Mouse (Mus musculus): ENCODE results near the gene Wdr25.

GRCm38 (mm10) chr12:109022966-109023365, 129.5 kb downstream of the Wdr25 start:
- TF ChIP-seq CTCF (IDR thresholded peaks at IDR 0.05 in 2 of 3, conservative IDR thresholded peaks at IDR 0.05 in 1 of 3; ENCODE audit: control insufficient read depth in 1 of 3, insufficient read depth in 1 of 3, low read depth in 2 of 3, low read length in 3 of 3, poor library complexity in 1 of 3, severe bottlenecking in 1 of 3) (no peak), MYB (IDR thresholded peaks at IDR 0.05; ENCODE audit: low read depth, low read length) (no peak), USF1 (IDR thresholded peaks at IDR 0.05; ENCODE audit: low read depth, low read length) (no peak), GABPA (IDR thresholded peaks at IDR 0.05; ENCODE audit: low read depth, low read length) (no peak), TBP (IDR thresholded peaks at IDR 0.05; ENCODE audit: low read depth, low read length) (no peak), POLR2A (IDR thresholded peaks at IDR 0.05; ENCODE audit: control insufficient read depth in 1 of 2, insufficient read depth in 1 of 2, low read depth in 1 of 2, low read length in 2 of 2, poor library complexity in 1 of 2) (no peak), CHD2 (IDR thresholded peaks at IDR 0.05; ENCODE audit: low read length) (no peak), UBTF (IDR thresholded peaks at IDR 0.05; ENCODE audit: borderline replicate concordance, insufficient read depth, low read depth, low read length) (no peak), EP300 (IDR thresholded peaks at IDR 0.05; ENCODE audit: low read depth in 1 of 2, low read length in 2 of 2) (no peak), HCFC1 (IDR thresholded peaks at IDR 0.05; ENCODE audit: low read depth, low read length) (no peak), ZMIZ1 (IDR thresholded peaks at IDR 0.05; ENCODE audit: low read depth, low read length) (no peak), MYC (IDR thresholded peaks at IDR 0.05; ENCODE audit: low read depth, low read length) (no peak)
